Mouse (Mus musculus) ES-CJ7 (cell line): ENCODE data around the gene A830018L16Rik.
"Not testable (repeated sequence)": the region's sequence is repeated elsewhere in the genome, so short reads cannot be mapped to it uniquely, and the experiment has no call there.

Source experiments
- DNase-seq: peaks from one replicate; pipeline ENCODE4 v3.0.0; 2011; ENCODE audit warnings: low read depth, low spot score

The A830018L16Rik gene

DNA sequence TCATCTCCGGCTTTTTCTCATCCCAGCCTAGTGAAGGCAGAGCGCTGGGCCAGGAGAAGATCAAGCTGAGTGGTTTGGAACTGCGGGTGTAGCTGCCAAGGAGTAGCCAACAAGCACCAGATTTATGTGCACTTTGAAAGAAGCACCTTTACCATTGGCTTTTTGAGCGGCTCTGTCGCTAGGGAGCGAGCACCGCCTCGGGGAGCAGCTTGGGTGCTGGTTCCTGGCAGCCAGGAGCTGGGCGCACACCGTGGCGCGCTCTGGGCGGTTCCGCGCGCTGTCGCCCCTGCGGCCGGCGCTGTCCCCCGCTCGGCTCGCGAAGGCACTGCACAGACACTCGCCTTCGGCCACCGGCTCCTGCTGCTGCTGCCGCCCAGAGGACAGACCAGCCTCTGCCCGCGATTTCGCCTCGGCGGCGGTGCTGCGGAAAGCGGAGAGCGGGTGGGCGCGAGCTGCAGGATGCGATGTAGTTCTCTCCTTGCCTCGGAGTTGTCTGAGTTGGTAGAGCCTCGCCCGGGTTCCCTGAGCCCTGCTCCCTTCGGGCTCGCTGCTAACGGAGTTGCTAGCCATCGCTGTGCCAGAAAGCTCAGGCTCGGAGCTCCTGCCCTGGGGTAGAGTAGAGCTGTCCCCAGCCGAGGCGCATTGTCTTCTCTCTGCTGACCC, at the start of gene A830018L16Rik:
TSS of gene A830018L16Rik (plus strand) at position 212 of the 663 bp plus-strand sequence.
- peak; percentile 88 for DNase-seq

DNA sequence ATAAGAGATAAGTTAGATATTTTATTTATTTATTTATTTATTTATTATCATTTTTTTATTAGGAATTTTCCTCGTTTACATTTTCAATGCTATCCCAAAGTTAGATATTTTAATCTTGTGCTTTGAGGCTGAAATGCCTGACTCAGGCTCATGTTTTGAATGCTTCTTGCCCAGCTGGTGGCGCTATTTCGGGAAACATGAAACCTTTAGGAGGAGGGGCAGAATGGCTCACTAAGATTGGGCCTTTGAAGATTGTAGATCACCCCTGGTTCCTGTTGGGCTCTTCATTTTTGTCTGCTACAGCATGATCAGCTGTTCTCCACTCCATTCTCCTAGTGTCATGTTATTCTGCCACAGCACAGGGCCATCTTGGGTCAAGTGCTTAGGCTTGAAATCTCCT, 28.1 kb upstream of the A830018L16Rik start:
- peak; percentile 62 for DNase-seq

DNA sequence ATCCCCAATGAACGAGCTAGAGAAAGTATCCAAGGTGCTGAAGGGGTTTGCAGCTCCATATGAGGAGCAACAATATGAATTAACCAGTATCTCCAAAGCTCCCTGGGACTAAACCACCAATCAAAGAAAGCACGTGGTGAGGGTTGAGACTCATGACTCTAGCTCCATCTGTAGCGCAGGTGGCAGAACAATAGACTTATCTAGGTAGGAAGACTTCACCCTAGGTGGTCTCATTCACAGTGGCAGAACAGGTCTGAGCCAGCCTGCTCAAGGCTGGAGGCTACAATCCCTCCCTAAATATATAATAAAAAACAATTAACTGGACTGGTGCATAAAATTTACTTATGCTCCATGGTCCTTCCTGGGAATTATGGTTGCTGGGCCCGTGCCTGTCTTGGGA, 18.5 kb upstream of the A830018L16Rik start:
- peak; percentile 97 for DNase-seq

DNA sequence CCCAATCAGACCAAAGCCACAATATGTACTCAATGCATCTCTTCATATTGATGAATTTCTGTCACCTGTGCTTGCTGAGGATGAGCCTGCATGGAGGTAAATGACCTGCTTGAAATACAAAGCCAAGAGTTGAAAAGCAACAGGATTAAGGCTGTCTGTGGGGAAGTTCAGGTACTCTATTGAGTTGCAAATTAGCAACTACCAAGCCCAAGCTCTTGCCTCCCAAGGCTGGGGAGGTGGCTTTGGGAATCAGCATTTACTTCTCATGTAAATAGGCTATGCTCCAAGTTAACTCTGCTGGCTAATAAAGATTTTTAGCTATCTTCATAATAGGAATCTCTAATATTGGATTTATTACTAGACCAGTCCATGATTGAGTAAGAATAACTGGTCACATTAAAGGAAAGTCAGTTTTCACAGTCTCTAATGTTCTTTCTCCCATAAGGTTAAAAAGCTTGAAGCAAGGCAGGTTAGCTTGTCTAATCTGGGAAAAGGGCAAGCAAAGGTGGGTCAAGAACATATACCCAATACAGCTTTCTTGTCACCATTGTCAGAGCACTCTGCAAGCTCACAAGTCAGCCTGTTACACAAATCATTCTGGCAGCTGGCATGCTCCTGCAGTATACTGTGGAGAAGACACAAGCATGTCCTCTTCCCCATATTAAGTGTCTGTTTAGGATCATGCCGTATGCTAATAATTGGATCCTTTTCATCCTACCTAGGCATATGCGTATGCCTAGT, 17.7 kb upstream of the A830018L16Rik start:
- DNase-seq = peak; percentile 98

- peak; percentile 93 for DNase-seq
These were observed 12.7 kb upstream of the A830018L16Rik start for GRCm38 (mm10) chr1:11401159-11401558.

- no peak for DNase-seq
These were observed 8.4 kb upstream of the A830018L16Rik start for GRCm38 (mm10) chr1:11405527-11405926.

DNA sequence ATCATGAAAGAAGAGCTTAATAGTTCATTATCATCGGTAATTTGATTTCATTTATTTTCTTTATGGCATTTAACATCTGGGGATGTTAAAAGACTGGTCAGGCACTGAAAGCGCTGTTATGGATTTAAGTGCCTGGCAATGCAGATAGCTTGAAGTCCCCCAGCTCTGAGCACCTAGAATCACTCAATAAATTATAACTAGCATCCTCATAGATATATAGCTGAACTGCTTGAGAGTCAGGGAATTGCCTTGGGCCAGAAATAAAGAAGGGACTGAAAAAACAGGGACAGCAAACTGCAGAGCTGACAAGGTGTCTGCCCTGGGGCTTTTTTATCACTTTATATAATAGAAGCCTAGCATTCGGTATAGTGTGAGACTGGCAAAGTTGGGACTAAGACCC, 7.9 kb upstream of the A830018L16Rik start:
- DNase-seq = no peak

DNA sequence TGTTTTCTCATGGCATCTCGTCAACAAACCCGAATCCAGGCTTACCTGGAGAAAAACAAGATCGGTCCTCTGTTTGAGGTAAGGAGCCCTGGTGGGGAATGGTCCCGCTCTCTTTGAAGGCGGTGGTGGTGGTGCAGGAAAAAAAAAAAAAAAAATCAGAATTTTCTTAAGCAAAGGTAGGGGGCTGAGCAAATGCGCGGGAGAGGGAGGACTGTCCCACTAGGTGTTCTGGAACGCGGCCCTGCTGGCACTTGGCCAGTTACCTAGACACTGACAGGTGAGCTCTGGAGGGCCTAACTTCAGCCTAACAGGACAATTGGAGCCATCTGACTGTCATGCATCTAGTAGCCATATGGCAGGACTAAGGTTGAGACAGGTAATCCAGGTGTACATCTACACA, 655 bp downstream of the A830018L16Rik start:
- peak; percentile 30 for DNase-seq

- peak; percentile 39 for DNase-seq
These were observed 13.4 kb downstream of the A830018L16Rik start for GRCm38 (mm10) chr1:11427310-11427709.

- DNase-seq = no peak
These were observed 44.4 kb downstream of the A830018L16Rik start for GRCm38 (mm10) chr1:11458353-11458752.

DNA sequence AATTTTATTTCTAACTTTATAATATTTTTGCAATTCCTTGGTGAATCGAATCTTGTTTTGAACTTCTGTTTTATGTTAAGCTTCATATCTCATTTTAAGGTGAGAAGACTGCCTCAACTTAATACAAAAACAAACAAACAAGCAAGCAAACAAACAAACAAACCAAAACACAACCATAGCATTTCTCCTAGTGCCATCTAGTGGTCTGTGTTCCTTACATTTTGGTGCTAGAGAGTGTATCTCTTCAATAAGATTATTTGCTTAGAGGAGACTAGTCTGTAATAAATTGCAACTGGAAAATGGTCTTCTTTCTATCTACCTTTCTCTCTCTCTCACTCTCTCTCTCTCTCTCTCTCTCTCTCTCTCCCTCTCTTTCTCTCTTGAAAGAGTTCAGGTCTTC, 52.4 kb downstream of the A830018L16Rik start:
- peak; percentile 65 for DNase-seq

GRCm38 (mm10) chr1:11467065-11467643, 53.2 kb downstream of the A830018L16Rik start:
- DNase-seq = peak; percentile 99

DNA sequence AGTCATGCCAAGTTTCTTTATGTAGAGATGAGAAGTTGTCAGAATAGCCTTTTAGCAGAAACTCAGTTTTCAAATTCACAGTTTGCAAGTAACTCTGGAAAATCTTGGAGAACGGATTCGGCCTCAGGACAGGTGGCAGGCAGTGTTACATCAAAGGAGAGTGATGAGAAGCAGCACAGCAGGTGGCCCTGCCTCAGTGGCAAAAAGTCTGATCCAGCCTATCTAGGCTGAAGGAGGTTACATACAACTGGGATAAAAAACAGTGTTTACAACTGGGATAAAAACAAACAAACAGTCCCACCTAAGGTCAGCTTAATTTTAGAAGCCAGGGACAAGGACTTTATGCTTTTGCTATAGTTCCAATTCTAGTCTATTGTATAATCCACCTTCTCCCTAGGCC, 79.0 kb downstream of the A830018L16Rik start:
- DNase-seq = peak; percentile 52

- peak; percentile 97 for DNase-seq
These were observed 87.7 kb downstream of the A830018L16Rik start for GRCm38 (mm10) chr1:11501556-11501955.

DNA sequence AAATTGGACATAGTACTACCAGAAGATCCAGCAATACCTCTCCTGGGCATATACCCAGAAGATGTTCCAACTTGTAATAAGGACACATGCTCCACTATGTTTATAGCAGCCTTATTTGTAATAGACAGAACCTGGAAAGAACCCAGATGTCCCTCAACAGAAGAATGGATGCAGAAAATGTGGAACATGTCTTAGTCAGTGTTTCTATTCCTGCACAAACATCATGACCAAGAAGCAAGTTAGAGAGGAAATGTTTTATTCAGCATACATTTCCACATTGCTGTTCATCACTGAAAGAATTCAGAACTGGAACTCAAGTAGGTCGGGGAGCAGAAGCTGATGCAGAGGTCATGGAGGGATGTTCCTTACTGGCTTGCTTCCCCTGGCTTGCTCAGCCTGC, 135.9 kb downstream of the A830018L16Rik start:
- DNase-seq = not testable (repeated sequence)

GRCm38 (mm10) chr1:11565309-11565708, 151.4 kb downstream of the A830018L16Rik start:
- peak; percentile 62 for DNase-seq

DNA sequence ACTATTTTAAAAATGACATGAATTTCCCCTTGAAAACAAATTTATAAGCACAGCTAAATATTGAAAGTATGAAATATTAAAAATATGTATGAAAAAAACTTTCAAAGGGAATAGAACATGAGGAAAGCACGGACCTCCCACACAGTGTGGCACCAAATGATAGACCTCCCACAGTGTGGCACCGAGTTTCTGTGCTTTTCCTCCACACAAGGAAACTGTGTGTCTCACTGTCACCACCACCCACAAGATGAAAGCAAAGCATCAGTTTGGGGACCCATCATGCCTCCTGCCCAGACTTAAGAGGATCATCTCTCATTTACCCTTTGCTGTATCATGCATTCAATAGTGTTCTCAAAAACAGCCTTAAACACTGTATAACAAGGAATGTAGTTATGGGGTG, 152.8 kb downstream of the A830018L16Rik start:
- DNase-seq = no peak

DNA sequence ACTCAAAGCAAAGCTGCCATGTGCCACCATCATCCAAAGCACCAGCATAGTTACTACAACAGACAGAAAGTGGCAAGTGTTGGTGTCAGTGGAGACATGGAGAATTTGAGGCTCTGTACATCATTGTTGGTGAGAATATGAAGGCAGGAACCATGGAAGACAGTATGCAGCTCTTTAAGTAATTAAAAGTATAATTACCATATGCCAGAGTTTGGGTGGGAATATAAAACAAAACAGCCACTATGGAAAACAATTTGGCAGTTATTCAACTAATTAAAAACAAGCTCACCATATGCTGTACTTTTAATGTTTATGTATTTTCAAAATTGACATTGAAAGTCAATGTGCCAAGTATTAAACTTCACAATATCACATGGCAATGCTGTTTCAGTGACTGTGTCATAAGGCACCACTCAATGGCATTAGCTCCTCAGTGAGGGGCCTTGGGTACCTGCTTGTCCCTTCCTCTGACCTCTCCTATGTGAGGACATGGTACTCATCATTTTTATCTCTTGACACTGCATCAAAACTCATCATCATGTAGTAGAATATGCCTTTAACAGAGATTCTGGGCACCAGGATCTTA, 153.5 kb downstream of the A830018L16Rik start:
- DNase-seq = no peak

DNA sequence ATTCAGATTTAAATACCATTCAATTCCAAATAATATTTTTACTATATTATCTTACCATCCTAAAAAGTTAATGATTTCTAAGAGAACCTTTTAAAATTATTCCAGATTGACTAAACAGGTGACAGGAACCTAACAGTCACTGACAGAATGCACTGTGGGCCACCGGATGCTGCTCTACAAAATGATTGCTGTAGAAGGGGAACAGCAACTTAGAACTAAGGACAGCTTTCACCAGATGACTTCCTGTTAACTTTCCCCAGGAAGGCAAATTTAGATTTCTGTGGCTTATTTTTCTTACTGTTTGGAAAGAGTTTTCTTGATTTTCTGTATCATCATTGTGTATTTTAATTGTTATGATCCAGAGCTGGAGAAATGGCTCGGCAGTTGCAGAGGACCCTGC, 156.4 kb downstream of the A830018L16Rik start:
- no peak for DNase-seq

DNA sequence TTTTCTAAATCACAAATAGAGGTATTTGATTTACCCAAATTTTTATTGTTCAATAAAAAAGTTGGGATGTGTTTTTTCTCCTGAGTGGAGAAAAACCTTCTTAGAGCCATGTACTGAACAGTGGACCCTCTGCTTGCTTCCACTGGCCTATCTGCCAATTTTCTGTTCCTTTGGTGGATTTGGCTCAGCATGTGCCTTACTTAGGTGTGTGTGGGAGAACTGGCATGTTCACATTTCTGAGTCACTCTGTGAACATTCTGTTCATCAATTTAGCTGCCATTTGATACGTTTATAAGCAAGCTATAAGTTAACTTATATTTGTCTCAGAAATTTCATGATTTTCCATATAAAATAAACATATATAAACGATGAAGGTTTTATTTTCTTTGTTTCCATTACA, 159.6 kb downstream of the A830018L16Rik start:
- DNase-seq = no peak

GRCm38 (mm10) chr1:11580026-11580425, 166.1 kb downstream of the A830018L16Rik start:
- DNase-seq = no peak

GRCm38 (mm10) chr1:11588305-11588704, 174.4 kb downstream of the A830018L16Rik start:
- DNase-seq = peak; percentile 19
